Mouse (Mus musculus): ENCODE measurements around the gene Ceacam1.
"Not testable (repeated sequence)": the region's sequence is repeated elsewhere in the genome, so short reads cannot be mapped to it uniquely, and the experiment has no call there.

Ceacam1 gene

GRCm38 (mm10) chr7:25439124-25439822 lies 38.1 kb downstream of the Ceacam1 start:
- DNase-seq, result no peak

- no peak for DNase-seq
Observed at GRCm38 (mm10) chr7:25436704-25437103, 40.7 kb downstream of the Ceacam1 start.

GRCm38 (mm10) chr7:25436226-25436625 lies 41.2 kb downstream of the Ceacam1 start:
- DNase-seq, result no peak

GRCm38 (mm10) chr7:25435546-25435851 lies 41.9 kb downstream of the Ceacam1 start:
- no peak for DNase-seq

- no peak for DNase-seq
Observed at GRCm38 (mm10) chr7:25434654-25435545, 42.5 kb downstream of the Ceacam1 start.

- DNase-seq, result no peak
Observed at GRCm38 (mm10) chr7:25433781-25434560, 43.4 kb downstream of the Ceacam1 start.

- no peak for DNase-seq
Observed at GRCm38 (mm10) chr7:25433007-25433541, 44.3 kb downstream of the Ceacam1 start.

- no peak for DNase-seq
Observed at GRCm38 (mm10) chr7:25432381-25432780, 45.0 kb downstream of the Ceacam1 start.

- DNase-seq, result no peak
Observed at GRCm38 (mm10) chr7:25429886-25430784, 47.3 kb downstream of the Ceacam1 start.

- DNase-seq, result no peak
Observed at GRCm38 (mm10) chr7:25428321-25428720, 49.1 kb downstream of the Ceacam1 start.

GRCm38 (mm10) chr7:25427144-25427543 lies 50.3 kb downstream of the Ceacam1 start:
- DNase-seq, result no peak

GRCm38 (mm10) chr7:25426380-25426779 lies 51.0 kb downstream of the Ceacam1 start:
- not testable (repeated sequence) for DNase-seq

GRCm38 (mm10) chr7:25424429-25424828 lies 53.0 kb downstream of the Ceacam1 start:
- DNase-seq, result peak; percentile 88

GRCm38 (mm10) chr7:25422286-25422841 lies 55.0 kb downstream of the Ceacam1 start:
- no peak for DNase-seq

- no peak for DNase-seq
Observed at GRCm38 (mm10) chr7:25419943-25420342, 57.5 kb downstream of the Ceacam1 start.

GRCm38 (mm10) chr7:25419536-25419935 lies 57.9 kb downstream of the Ceacam1 start:
- DNase-seq, result no peak

- DNase-seq, result peak; percentile 25
Observed at GRCm38 (mm10) chr7:25417597-25417996, 59.8 kb downstream of the Ceacam1 start.

GRCm38 (mm10) chr7:25412833-25413441 lies 64.5 kb downstream of the Ceacam1 start, which contains the start of gene Cxcl17:
Gene Cxcl17 (minus strand): TSS chr7:25412886.
- DNase-seq, result no peak

- no peak for DNase-seq
Observed at GRCm38 (mm10) chr7:25411861-25412260, 65.5 kb downstream of the Ceacam1 start.

All from right cerebral cortex, postnatal 4 days (tissue).